Mouse (Mus musculus) neural tube, embryonic 12.5 days (tissue): ENCODE results near the gene 6430531B16Rik. TPM values are rescaled to one million over a fixed set of nuclear protein-coding genes. Genes with fewer than 3 reads are reported as not detected.

Experiments
- ATAC-seq: fragments of 200-750 bp; cut with Nextera tagmentation; 2 replicates; pipeline ENCODE4 v1.8.0; 2017; ENCODE audit warnings: low read depth, mild to moderate bottlenecking, moderate TSS enrichment, moderate library complexity; ENCODE audit not compliant: low FRiP score
- H3K27ac ChIP-seq: fragments of 300-500 bp; sonication (generic); 2 replicates; pipeline ENCODE4 v1.5.1; 2016
- H3K27me3 ChIP-seq: fragments of 300-500 bp; sonication (generic); replicated peaks from 2 replicates; pipeline ENCODE4 v1.6.1; 2016; ENCODE audit warnings: mild to moderate bottlenecking
- H3K36me3 ChIP-seq: fragments of 300-500 bp; sonication (generic); 2 replicates; pipeline ENCODE4 v1.6.1; 2016; ENCODE audit warnings: mild to moderate bottlenecking
- H3K4me1 ChIP-seq: fragments of 300-500 bp; sonication (generic); 2 replicates; pipeline ENCODE4 v1.6.1; 2016
- H3K4me2 ChIP-seq: fragments of 300-500 bp; sonication (generic); replicated peaks from 2 replicates; pipeline ENCODE4 v1.6.1; 2016; ENCODE audit warnings: mild to moderate bottlenecking
- H3K4me3 ChIP-seq: fragments of 300-500 bp; sonication (generic); 2 replicates; pipeline ENCODE4 v1.5.1; 2016
- H3K9ac ChIP-seq: fragments of 300-500 bp; sonication (generic); 2 replicates; pipeline ENCODE4 v1.6.1; 2016; ENCODE audit warnings: mild to moderate bottlenecking
- H3K9me3 ChIP-seq: fragments of 300-500 bp; sonication (generic); 2 replicates; pipeline ENCODE4 v1.6.1; 2016; ENCODE audit warnings: mild to moderate bottlenecking
- WGBS: fragments of 180-500 bp; shearing (Covaris S2); methylation state at CpG from one replicate; pipeline ENCODE4 v1.1.7; 2016; 5-methylcytosine and 5-hydroxymethylcytosine counted together
- polyA plus RNA-seq: library from polyadenylated mRNA; unstranded; fragments of >200 nt; fragmentation: Nextera tagmentation; extraction: Ambion mirVana; gene quantifications from 2 replicates; pipeline ENCODE4 v1.2.1, GENCODE M21; 2016

Gene 6430531B16Rik
- polyA plus RNA-seq: 0.26 and 0.34 TPM in 2 replicates

GRCm38 (mm10) chr7:139978278-139978892 lies at the start of gene 6430531B16Rik:
Gene 6430531B16Rik, minus strand, starts transcription at chr7:139978755.
- Histone ChIP-seq H3K36me3 (no peaks in the 10 kb centered on the region), H3K27ac (no peak within 1 kb of the TSS), H3K9me3 (no peaks in the 10 kb centered on the region), H3K4me2 (peak within 1 kb of the TSS; percentile 80), H3K9ac (peak within 1 kb of the TSS; percentile 65), H3K4me1 (peaks cover 6% of the 10 kb centered on the region; the same call in 1 of the 2 replicates), H3K4me3 (peak within 1 kb of the TSS; percentile 58), H3K27me3 (no peaks in the 10 kb centered on the region)
- peak; percentile 94 for ATAC-seq
- WGBS: 4% methylated on average over 32 of the region's 32 CpGs

GRCm38 (mm10) chr7:140011336-140011735 lies 32.8 kb upstream of the 6430531B16Rik start:
- Histone ChIP-seq H3K4me3 (no peak overlapping the region), H3K4me1 (no peaks in the 10 kb centered on the region), H3K27me3 (no peaks in the 10 kb centered on the region), H3K27ac (no peak overlapping the region), H3K4me2 (no peak overlapping the region), H3K9ac (no peak overlapping the region), H3K36me3 (peaks cover 34% of the 10 kb centered on the region), H3K9me3 (no peaks in the 10 kb centered on the region)
- 97% methylated on average over 17 of the region's 17 CpGs for WGBS
- no peak for ATAC-seq

GRCm38 (mm10) chr7:140007781-140008180 lies 29.2 kb upstream of the 6430531B16Rik start:
- no peak overlapping the region for H3K4me3 ChIP-seq
- WGBS: 95% methylated on average over 9 of the region's 9 CpGs
- H3K4me2 ChIP-seq: no peak overlapping the region
- no peaks in the 10 kb centered on the region for H3K4me1 ChIP-seq
- no peaks in the 10 kb centered on the region for H3K9me3 ChIP-seq
- no peak overlapping the region for H3K9ac ChIP-seq
- no peak overlapping the region for H3K27ac ChIP-seq
- H3K27me3 ChIP-seq: no peaks in the 10 kb centered on the region
- H3K36me3 ChIP-seq: peaks cover 54% of the 10 kb centered on the region
- no peak for ATAC-seq

GRCm38 (mm10) chr7:140006861-140007611 lies 28.5 kb upstream of the 6430531B16Rik start:
- Histone ChIP-seq H3K27me3 (no peaks in the 10 kb centered on the region), H3K4me3 (no peak overlapping the region), H3K36me3 (peaks cover 58% of the 10 kb centered on the region), H3K4me1 (no peaks in the 10 kb centered on the region), H3K27ac (no peak overlapping the region), H3K9me3 (no peaks in the 10 kb centered on the region), H3K9ac (no peak overlapping the region), H3K4me2 (no peak overlapping the region)
- ATAC-seq: no peak
- WGBS: 93% methylated on average over 9 of the region's 9 CpGs

GRCm38 (mm10) chr7:140004666-140005065 lies 26.1 kb upstream of the 6430531B16Rik start:
- Histone ChIP-seq H3K9ac (no peak overlapping the region), H3K9me3 (no peaks in the 10 kb centered on the region), H3K27ac (no peak overlapping the region), H3K4me3 (no peak overlapping the region), H3K36me3 (peaks cover 73% of the 10 kb centered on the region), H3K4me1 (no peaks in the 10 kb centered on the region), H3K27me3 (no peaks in the 10 kb centered on the region), H3K4me2 (no peak overlapping the region)
- ATAC-seq: no peak
- WGBS: 92% methylated on average over 8 of the region's 8 CpGs

- Histone ChIP-seq H3K36me3 (peaks cover 87% of the 10 kb centered on the region), H3K27me3 (no peaks in the 10 kb centered on the region), H3K9me3 (no peaks in the 10 kb centered on the region), H3K4me1 (no peaks in the 10 kb centered on the region), H3K9ac (no peak overlapping the region), H3K4me2 (no peak overlapping the region), H3K27ac (no peak overlapping the region), H3K4me3 (no peak overlapping the region)
- WGBS: 72% methylated on average over 12 of the region's 12 CpGs
- ATAC-seq: no peak
Measured at GRCm38 (mm10) chr7:140001086-140001740, 22.7 kb upstream of the 6430531B16Rik start.

GRCm38 (mm10) chr7:139998691-139999350 lies 20.3 kb upstream of the 6430531B16Rik start:
- Histone ChIP-seq H3K9me3 (no peaks in the 10 kb centered on the region), H3K36me3 (peaks cover 80% of the 10 kb centered on the region), H3K4me1 (no peaks in the 10 kb centered on the region), H3K27me3 (no peaks in the 10 kb centered on the region), H3K4me3 (no peak overlapping the region), H3K4me2 (no peak overlapping the region), H3K9ac (no peak overlapping the region), H3K27ac (no peak overlapping the region)
- ATAC-seq: no peak
- 94% methylated on average over 13 of the region's 13 CpGs for WGBS

GRCm38 (mm10) chr7:139994676-139995075 lies 16.1 kb upstream of the 6430531B16Rik start:
- peaks cover 48% of the 10 kb centered on the region for H3K36me3 ChIP-seq
- no peak overlapping the region for H3K27ac ChIP-seq
- H3K4me2 ChIP-seq: no peak overlapping the region
- no peaks in the 10 kb centered on the region for H3K9me3 ChIP-seq
- ATAC-seq: no peak
- WGBS: 34% methylated on average over 3 of the region's 3 CpGs
- no peak overlapping the region for H3K9ac ChIP-seq
- H3K27me3 ChIP-seq: no peaks in the 10 kb centered on the region
- H3K4me3 ChIP-seq: no peak overlapping the region
- H3K4me1 ChIP-seq: no peaks in the 10 kb centered on the region

- no peaks in the 10 kb centered on the region for H3K9me3 ChIP-seq
- no peak overlapping the region for H3K9ac ChIP-seq
- ATAC-seq: no peak
- H3K4me1 ChIP-seq: no peaks in the 10 kb centered on the region
- H3K4me2 ChIP-seq: no peak overlapping the region
- peaks cover 43% of the 10 kb centered on the region for H3K36me3 ChIP-seq
- no peak overlapping the region for H3K27ac ChIP-seq
- H3K4me3 ChIP-seq: no peak overlapping the region
- WGBS: 80% methylated on average over 4 of the region's 4 CpGs
- H3K27me3 ChIP-seq: no peaks in the 10 kb centered on the region
Measured at GRCm38 (mm10) chr7:139994202-139994601, 15.6 kb upstream of the 6430531B16Rik start.

- Histone ChIP-seq H3K27ac (no peak overlapping the region), H3K27me3 (no peaks in the 10 kb centered on the region), H3K4me2 (no peak overlapping the region), H3K36me3 (peaks cover 36% of the 10 kb centered on the region), H3K4me1 (no peaks in the 10 kb centered on the region), H3K4me3 (no peak overlapping the region), H3K9me3 (no peaks in the 10 kb centered on the region), H3K9ac (no peak overlapping the region)
- WGBS: 93% methylated on average over 6 of the region's 6 CpGs
- ATAC-seq: no peak
Measured at GRCm38 (mm10) chr7:139993532-139993931, 15.0 kb upstream of the 6430531B16Rik start.

GRCm38 (mm10) chr7:139992406-139992805 lies 13.9 kb upstream of the 6430531B16Rik start, which contains the start of gene Adam8:
Gene Adam8, minus strand, starts transcription at chr7:139992562.
- H3K9me3 ChIP-seq: no peaks in the 10 kb centered on the region
- WGBS: 28% methylated on average over 7 of the region's 7 CpGs
- no peak for ATAC-seq

More at GRCm38 (mm10) chr7:139992406-139992805, 13.9 kb upstream of the 6430531B16Rik start, which contains the start of gene Adam8:
- Histone ChIP-seq H3K27me3 (no peaks in the 10 kb centered on the region), H3K4me3 (no peak within 1 kb of the TSS), H3K4me2 (no peak within 1 kb of the TSS), H3K27ac (no peak within 1 kb of the TSS), H3K9ac (no peak within 1 kb of the TSS), H3K4me1 (no peaks in the 10 kb centered on the region), H3K36me3 (peaks cover 25% of the 10 kb centered on the region)
